Mouse (Mus musculus) ES-Bruce4 (cell line): ENCODE results near the gene Fam111a. TPM values are rescaled to one million over a fixed set of nuclear protein-coding genes. Genes with fewer than 3 reads are reported as not detected.

Experiments
- H3K27ac ChIP-seq: 2 replicates; pipeline ENCODE4 v1.5.1; 2012; ENCODE audit warnings: low read length, inconsistent platforms; ENCODE audit not compliant: insufficient read depth
- H3K27me3 ChIP-seq: 2 replicates; pipeline ENCODE4 v1.6.1; 2012; ENCODE audit warnings: mild to moderate bottlenecking, low read length, inconsistent platforms; ENCODE audit not compliant: control insufficient read depth, poor library complexity, insufficient read depth, severe bottlenecking
- H3K36me3 ChIP-seq: 2 replicates; pipeline ENCODE4 v1.6.1; 2012; ENCODE audit warnings: inconsistent platforms, mild to moderate bottlenecking, low read length, moderate library complexity; ENCODE audit not compliant: control insufficient read depth, poor library complexity, insufficient read depth, severe bottlenecking
- H3K4me1 ChIP-seq: one replicate; pipeline ENCODE4 v1.8.1; 2011; ENCODE audit warnings: low read length; ENCODE audit not compliant: control insufficient read depth, insufficient read depth
- H3K4me3 ChIP-seq: 2 replicates; pipeline ENCODE4 v1.5.1; 2011; ENCODE audit warnings: low read depth, mild to moderate bottlenecking, low read length
- H3K9ac ChIP-seq: 2 replicates; pipeline ENCODE4 v1.6.1; 2012; ENCODE audit warnings: low read depth, mild to moderate bottlenecking, inconsistent platforms; ENCODE audit not compliant: poor library complexity, severe bottlenecking
- H3K9me3 ChIP-seq: replicated peaks from 2 replicates; pipeline ENCODE4 v1.6.1; 2012; ENCODE audit warnings: mild to moderate bottlenecking, low read length, inconsistent platforms; ENCODE audit not compliant: control insufficient read depth, poor library complexity, insufficient read depth, severe bottlenecking
- CTCF ChIP-seq: IDR thresholded peaks from one replicate; pipeline ENCODE4 v1.8.1; 2011; ENCODE audit warnings: low read depth, low read length
- EP300 ChIP-seq: IDR thresholded peaks from 2 replicates; pipeline ENCODE4 v1.6.1; 2011; ENCODE audit warnings: low read depth, low read length; ENCODE audit not compliant: insufficient read depth
- POLR2A ChIP-seq: IDR thresholded peaks from one replicate; pipeline ENCODE4 v1.8.1; 2011; ENCODE audit warnings: low read length; ENCODE audit not compliant: insufficient read depth
- polyA plus RNA-seq: library from polyadenylated mRNA; stranded (reverse); fragments of >200 nt; gene quantifications from 2 replicates; pipeline ENCODE4 v1.2.4, GENCODE M21; 2011; ENCODE audit warnings: low read depth; ENCODE audit not compliant: missing spikeins, insufficient read depth, insufficient read length

Gene Fam111a
- polyA plus RNA-seq, 1 experiment = 17.2 TPM

GRCm38 (mm10) chr19:12500124-12500523, 45.4 kb upstream of the Fam111a start:
- Histone ChIP-seq H3K27ac (no peak overlapping the region), H3K4me1 (no peaks in the 10 kb centered on the region), H3K9ac (no peak overlapping the region)

GRCm38 (mm10) chr19:12500881-12501311, 44.6 kb upstream of the Fam111a start:
- no peaks in the 10 kb centered on the region for H3K9me3 ChIP-seq
- peak overlapping the region; percentile 92 for H3K4me3 ChIP-seq
- H3K27me3 ChIP-seq = no peaks in the 10 kb centered on the region
- TF ChIP-seq CTCF = no peak
- TF ChIP-seq POLR2A = no peak
- no peak for TF ChIP-seq EP300
- H3K27ac ChIP-seq = no peak overlapping the region
- peak overlapping the region; percentile 70 for H3K9ac ChIP-seq
- no peaks in the 10 kb centered on the region for H3K4me1 ChIP-seq
- H3K36me3 ChIP-seq = no peaks in the 10 kb centered on the region

More at GRCm38 (mm10) chr19:12500124-12500523, 45.4 kb upstream of the Fam111a start:
- peak overlapping the region; percentile 92 for H3K4me3 ChIP-seq
- H3K36me3 ChIP-seq = no peaks in the 10 kb centered on the region
- no peaks in the 10 kb centered on the region for H3K9me3 ChIP-seq
- H3K27me3 ChIP-seq = no peaks in the 10 kb centered on the region
- TF ChIP-seq POLR2A (no peak), CTCF (no peak), EP300 (no peak)

GRCm38 (mm10) chr19:12501370-12502347, 43.9 kb upstream of the Fam111a start, which contains the start of gene Dtx4:
Gene Dtx4, minus strand, starts transcription at chr19:12501454.
- no peaks in the 10 kb centered on the region for H3K36me3 ChIP-seq
- TF ChIP-seq POLR2A (no peak), EP300 (peak; percentile 57; the same call in 1 of the 2 replicates), CTCF (peak; percentile 96)
- no peaks in the 10 kb centered on the region for H3K4me1 ChIP-seq
- no peaks in the 10 kb centered on the region for H3K27me3 ChIP-seq
- peak within 1 kb of the TSS; percentile 70 for H3K9ac ChIP-seq
- H3K27ac ChIP-seq = no peak within 1 kb of the TSS
- H3K4me3 ChIP-seq = peak within 1 kb of the TSS; percentile 92
- no peaks in the 10 kb centered on the region for H3K9me3 ChIP-seq

GRCm38 (mm10) chr19:12502756-12503155, 42.8 kb upstream of the Fam111a start:
- no peaks in the 10 kb centered on the region for H3K9me3 ChIP-seq
- H3K4me1 ChIP-seq = no peaks in the 10 kb centered on the region
- no peaks in the 10 kb centered on the region for H3K36me3 ChIP-seq
- no peak overlapping the region for H3K4me3 ChIP-seq
- TF ChIP-seq POLR2A (no peak), CTCF (no peak), EP300 (no peak)
- H3K27me3 ChIP-seq = no peaks in the 10 kb centered on the region
- H3K27ac ChIP-seq = no peak overlapping the region
- no peak overlapping the region for H3K9ac ChIP-seq

GRCm38 (mm10) chr19:12514621-12515020, 30.9 kb upstream of the Fam111a start:
- TF ChIP-seq POLR2A (no peak), EP300 (no peak), CTCF (no peak)
- no peak overlapping the region for H3K9ac ChIP-seq
- no peaks in the 10 kb centered on the region for H3K36me3 ChIP-seq
- H3K4me1 ChIP-seq = no peaks in the 10 kb centered on the region
- H3K4me3 ChIP-seq = no peak overlapping the region
- no peak overlapping the region for H3K27ac ChIP-seq
- no peaks in the 10 kb centered on the region; the same call in none of the 2 replicates for H3K27me3 ChIP-seq
- H3K9me3 ChIP-seq = no peaks in the 10 kb centered on the region
